Mouse (Mus musculus) gastrocnemius, adult 8-10 months (tissue): ENCODE measurements around the gene Cfap61. TPM values are rescaled to one million over a fixed set of nuclear protein-coding genes. Genes with fewer than 3 reads are reported as not detected.

Experiments
- DNase-seq, 2 experiments: peaks; one replicate each; pipeline ENCODE4 v3.0.0; 2022; ENCODE audit warnings: low spot score in 2 of 2
- total RNA-seq, 4 experiments: library from RNA; stranded (reverse); gene quantifications; 2 replicates each; pipeline ENCODE4 v1.2.4; 2022

The Cfap61 gene
- total RNA-seq, 4 experiments from 2014 or later: not detected

GRCm38 (mm10) chr2:146220591-146221075, 286.0 kb downstream of the Cfap61 start:
- DNase-seq: no peak

GRCm38 (mm10) chr2:146221076-146221928, 286.7 kb downstream of the Cfap61 start, which contains the start of gene Insm1:
TSS of gene Insm1 (plus strand) at chr2:146221921.
- DNase-seq: no peak

GRCm38 (mm10) chr2:146221929-146222278, 287.3 kb downstream of the Cfap61 start:
- no peak for DNase-seq

- DNase-seq: no peak
Observed at GRCm38 (mm10) chr2:146222279-146223175, 287.9 kb downstream of the Cfap61 start.

GRCm38 (mm10) chr2:146223176-146223905, 288.8 kb downstream of the Cfap61 start:
- DNase-seq: no peak

GRCm38 (mm10) chr2:146224141-146224540, 289.6 kb downstream of the Cfap61 start:
- no peak for DNase-seq

- no peak for DNase-seq
Observed at GRCm38 (mm10) chr2:146225818-146226217, 291.2 kb downstream of the Cfap61 start.

- DNase-seq: no peak
Observed at GRCm38 (mm10) chr2:146226484-146226883, 291.9 kb downstream of the Cfap61 start.

- no peak for DNase-seq
Observed at GRCm38 (mm10) chr2:146227646-146228045, 293.1 kb downstream of the Cfap61 start.

- no peak for DNase-seq
Observed at GRCm38 (mm10) chr2:146228435-146228834, 293.9 kb downstream of the Cfap61 start.

GRCm38 (mm10) chr2:146231485-146231884, 296.9 kb downstream of the Cfap61 start:
- DNase-seq: no peak

- DNase-seq: no peak
Observed at GRCm38 (mm10) chr2:146239196-146239747, 304.7 kb downstream of the Cfap61 start.

- DNase-seq: no peak
Observed at GRCm38 (mm10) chr2:146244049-146244448, 309.5 kb downstream of the Cfap61 start.

GRCm38 (mm10) chr2:146245401-146245800, 310.8 kb downstream of the Cfap61 start:
- no peak for DNase-seq

GRCm38 (mm10) chr2:146246409-146247075, 312.0 kb downstream of the Cfap61 start:
- no peak for DNase-seq

GRCm38 (mm10) chr2:146247576-146247975, 313.0 kb downstream of the Cfap61 start:
- no peak for DNase-seq

GRCm38 (mm10) chr2:146249033-146249432, 314.4 kb downstream of the Cfap61 start:
- DNase-seq: no peak

GRCm38 (mm10) chr2:146250236-146250904, 315.8 kb downstream of the Cfap61 start:
- no peak for DNase-seq

- no peak for DNase-seq
Observed at GRCm38 (mm10) chr2:146254387-146254786, 319.8 kb downstream of the Cfap61 start.

- no peak for DNase-seq
Observed at GRCm38 (mm10) chr2:146255636-146256035, 321.1 kb downstream of the Cfap61 start.
